Mouse (Mus musculus) limb, embryonic 13.5 days (tissue): ENCODE measurements around the gene Emd. TPM values are rescaled to one million over a fixed set of nuclear protein-coding genes. Genes with fewer than 3 reads are reported as not detected.

ENCODE experiments used
- ATAC-seq: fragments of 200-750 bp; cut with Nextera tagmentation; 2 replicates; pipeline ENCODE4 v1.8.0; 2017; ENCODE audit warnings: low read depth, moderate number of reproducible peaks, moderate TSS enrichment; ENCODE audit not compliant: low FRiP score
- H3K27ac ChIP-seq: fragments of 300-500 bp; sonication (generic); 2 replicates; pipeline ENCODE4 v1.5.1; 2015; ENCODE audit warnings: inconsistent platforms, mild to moderate bottlenecking, moderate library complexity
- H3K27me3 ChIP-seq: fragments of 300-500 bp; sonication (generic); 2 replicates; pipeline ENCODE4 v1.6.1; 2015; ENCODE audit warnings: mild to moderate bottlenecking, inconsistent platforms
- H3K36me3 ChIP-seq: fragments of 300-500 bp; sonication (generic); 2 replicates; pipeline ENCODE4 v1.6.1; 2015; ENCODE audit warnings: inconsistent platforms, mild to moderate bottlenecking, moderate library complexity
- H3K4me1 ChIP-seq: fragments of 300-500 bp; sonication (generic); 2 replicates; pipeline ENCODE4 v1.6.1; 2015; ENCODE audit warnings: inconsistent platforms
- H3K4me2 ChIP-seq: fragments of 300-500 bp; sonication (generic); replicated peaks from 2 replicates; pipeline ENCODE4 v1.6.1; 2015; ENCODE audit warnings: inconsistent platforms, mild to moderate bottlenecking, moderate library complexity
- H3K4me3 ChIP-seq: fragments of 300-500 bp; sonication (generic); 2 replicates; pipeline ENCODE4 v1.5.1; 2015; ENCODE audit warnings: moderate library complexity, mild to moderate bottlenecking, inconsistent platforms
- H3K9ac ChIP-seq: fragments of 300-500 bp; sonication (generic); 2 replicates; pipeline ENCODE4 v1.6.1; 2015; ENCODE audit warnings: mild to moderate bottlenecking, inconsistent platforms
- H3K9me3 ChIP-seq: fragments of 300-500 bp; sonication (generic); 2 replicates; pipeline ENCODE4 v1.6.1; 2016; ENCODE audit warnings: inconsistent platforms
- WGBS: fragments of 180-500 bp; shearing (Covaris S2); methylation state at CpG from one replicate; pipeline ENCODE4 v1.1.7; 2015; 5-methylcytosine and 5-hydroxymethylcytosine counted together
- polyA plus RNA-seq: library from polyadenylated mRNA; unstranded; fragments of >200 nt; fragmentation: Nextera tagmentation; extraction: Ambion mirVana; gene quantifications from 2 replicates; pipeline ENCODE4 v1.2.1, GENCODE M21; 2015

Gene Emd
- polyA plus RNA-seq, 1 experiment from 2014 or later = 27.8 TPM

GRCm38 (mm10) chrX:74246213-74246681, 8.2 kb upstream of the Emd start:
- ATAC-seq = peak; percentile 90
- Histone ChIP-seq H3K9ac (peak overlapping the region; percentile 81), H3K36me3 (peaks cover 19% of the 10 kb centered on the region), H3K4me3 (peak overlapping the region; percentile 60), H3K4me2 (peak overlapping the region; percentile 70), H3K9me3 (no peaks in the 10 kb centered on the region), H3K27ac (peak overlapping the region; percentile 89), H3K27me3 (no peaks in the 10 kb centered on the region), H3K4me1 (peaks cover 18% of the 10 kb centered on the region)
- 19% methylated on average over 32 of the region's 38 CpGs for WGBS

- H3K4me2 ChIP-seq = peak overlapping the region; percentile 61
- H3K27ac ChIP-seq = peak overlapping the region; percentile 87
- no peaks in the 10 kb centered on the region for H3K27me3 ChIP-seq
- H3K36me3 ChIP-seq = peaks cover 15% of the 10 kb centered on the region
- no peaks in the 10 kb centered on the region for H3K9me3 ChIP-seq
- peak; percentile 17; the same call in 1 of the 2 replicates for ATAC-seq
- peak overlapping the region; percentile 64 for H3K9ac ChIP-seq
- H3K4me1 ChIP-seq = peaks cover 18% of the 10 kb centered on the region
- H3K4me3 ChIP-seq = peak overlapping the region; percentile 60
- WGBS = 12% methylated on average over 14 of the region's 15 CpGs
Observed at GRCm38 (mm10) chrX:74246693-74247092, 7.8 kb upstream of the Emd start.

DNA sequence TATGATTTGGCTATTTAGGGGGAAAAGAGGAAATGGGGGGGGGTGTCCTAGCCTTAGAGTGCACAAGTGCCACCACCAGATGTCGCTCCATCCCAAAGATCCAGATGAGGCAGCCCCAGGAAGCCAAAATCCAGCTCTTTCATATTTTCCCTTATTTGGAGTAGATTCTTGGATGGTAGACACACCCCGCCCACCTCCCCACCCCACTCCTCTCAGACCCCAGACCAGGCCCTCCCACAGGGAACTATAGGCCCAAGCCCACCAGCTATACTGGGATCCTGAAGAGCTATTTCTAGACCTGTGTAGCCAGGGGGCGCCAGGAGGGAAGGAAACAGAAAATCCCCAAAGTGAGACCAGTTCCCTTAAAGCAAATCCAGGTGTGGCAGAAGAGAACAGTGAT, 5.8 kb upstream of the Emd start:
- H3K4me3 ChIP-seq = peak overlapping the region; percentile 43; the same call in 1 of the 2 replicates
- no peaks in the 10 kb centered on the region for H3K27me3 ChIP-seq
- H3K9me3 ChIP-seq = no peaks in the 10 kb centered on the region
- 10% methylated on average over 3 of the region's 3 CpGs for WGBS
- peak; percentile 48 for ATAC-seq
- H3K9ac ChIP-seq = no peak overlapping the region
- H3K4me1 ChIP-seq = peaks cover 8% of the 10 kb centered on the region
- peak overlapping the region; percentile 73 for H3K27ac ChIP-seq
- H3K36me3 ChIP-seq = no peaks in the 10 kb centered on the region
- H3K4me2 ChIP-seq = peak overlapping the region; percentile 64

GRCm38 (mm10) chrX:74249615-74250014, 4.9 kb upstream of the Emd start, which contains the start of gene Flna:
Flna (minus strand) TSS chrX:74249820.
- ATAC-seq = no peak
- H3K4me1 ChIP-seq = 0 out of 2 replicates have a peak, but pooled peaks cover 4% of the 10 kb centered on the region
- 17% methylated on average over 37 of the region's 38 CpGs for WGBS
- H3K9me3 ChIP-seq = no peaks in the 10 kb centered on the region
- H3K4me2 ChIP-seq = peak within 1 kb of the TSS; percentile 64
- H3K27me3 ChIP-seq = no peaks in the 10 kb centered on the region
- H3K4me3 ChIP-seq = peak within 1 kb of the TSS; percentile 43
- peak within 1 kb of the TSS; percentile 67 for H3K9ac ChIP-seq
- no peaks in the 10 kb centered on the region for H3K36me3 ChIP-seq
- H3K27ac ChIP-seq = peak within 1 kb of the TSS; percentile 73

DNA sequence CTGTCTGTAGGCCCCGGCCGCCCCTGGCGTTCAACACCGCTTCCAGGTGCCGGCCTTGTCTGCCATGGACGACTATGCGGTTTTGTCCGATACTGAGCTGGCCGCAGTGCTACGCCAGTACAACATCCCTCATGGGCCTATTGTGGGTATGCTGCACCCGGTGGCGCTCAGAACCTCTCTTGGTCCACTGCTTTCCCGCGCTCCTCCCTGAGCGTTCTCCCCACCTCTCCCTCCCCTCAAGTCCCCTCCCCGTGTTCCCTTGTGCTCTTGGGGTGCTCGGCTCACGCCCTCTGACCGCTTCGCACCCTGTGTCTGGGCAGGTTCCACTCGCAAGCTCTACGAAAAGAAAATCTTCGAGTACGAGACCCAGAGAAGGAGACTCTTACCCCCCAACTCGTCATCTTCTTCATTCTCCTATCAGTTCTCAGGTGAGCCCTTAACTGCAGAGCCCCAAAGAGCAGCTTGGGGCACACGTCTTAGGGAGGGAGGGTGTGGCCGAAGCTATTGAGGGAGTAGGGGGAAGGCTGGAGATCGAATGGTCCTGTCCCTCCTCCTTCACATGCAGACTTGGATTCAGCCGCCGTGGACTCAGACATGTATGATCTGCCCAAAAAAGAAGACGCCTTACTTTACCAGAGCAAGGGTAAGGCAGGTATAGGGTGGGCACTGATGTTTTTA, 540 bp downstream of the Emd start:
- H3K4me2 ChIP-seq = peak overlapping the region; percentile 73
- H3K9ac ChIP-seq = peak overlapping the region; percentile 81
- H3K4me3 ChIP-seq = peak overlapping the region; percentile 59
- H3K4me1 ChIP-seq = peaks cover 5% of the 10 kb centered on the region; the same call in 1 of the 2 replicates
- H3K9me3 ChIP-seq = no peaks in the 10 kb centered on the region
- peak; percentile 63 for ATAC-seq
- H3K27me3 ChIP-seq = no peaks in the 10 kb centered on the region
- WGBS = 15% methylated on average over 31 of the region's 31 CpGs
- H3K27ac ChIP-seq = peak overlapping the region; percentile 90
- H3K36me3 ChIP-seq = peaks cover 23% of the 10 kb centered on the region

- H3K4me2 ChIP-seq = no peak overlapping the region
- no peak for ATAC-seq
- peaks cover 23% of the 10 kb centered on the region for H3K36me3 ChIP-seq
- no peaks in the 10 kb centered on the region for H3K9me3 ChIP-seq
- 94% methylated on average over 3 of the region's 3 CpGs for WGBS
- H3K4me3 ChIP-seq = no peak overlapping the region
- no peak overlapping the region for H3K27ac ChIP-seq
- H3K27me3 ChIP-seq = no peaks in the 10 kb centered on the region
- H3K9ac ChIP-seq = no peak overlapping the region
- H3K4me1 ChIP-seq = peaks cover 5% of the 10 kb centered on the region; the same call in 1 of the 2 replicates
Observed at GRCm38 (mm10) chrX:74257746-74258145, 3.3 kb downstream of the Emd start.

GRCm38 (mm10) chrX:74269736-74270061, 15.2 kb downstream of the Emd start:
- Histone ChIP-seq H3K27ac (peak overlapping the region; percentile 96), H3K27me3 (no peaks in the 10 kb centered on the region), H3K4me2 (peak overlapping the region; percentile 59), H3K36me3 (peaks cover 8% of the 10 kb centered on the region; the same call in 1 of the 2 replicates), H3K9me3 (no peaks in the 10 kb centered on the region), H3K4me1 (no peaks in the 10 kb centered on the region), H3K9ac (peak overlapping the region; percentile 64), H3K4me3 (peak overlapping the region; percentile 60)
- 16% methylated on average over 3 of the region's 3 CpGs for WGBS
- peak; percentile 7; the same call in 1 of the 2 replicates for ATAC-seq

GRCm38 (mm10) chrX:74270062-74270901, 15.8 kb downstream of the Emd start, which contains the start of gene Rpl10:
Rpl10 (plus strand) TSS chrX:74270812.
- Histone ChIP-seq H3K27ac (peak within 1 kb of the TSS; percentile 96), H3K9ac (peak within 1 kb of the TSS; percentile 83), H3K4me1 (no peaks in the 10 kb centered on the region), H3K27me3 (no peaks in the 10 kb centered on the region), H3K9me3 (no peaks in the 10 kb centered on the region), H3K4me2 (peak within 1 kb of the TSS; percentile 64), H3K4me3 (peak within 1 kb of the TSS; percentile 60), H3K36me3 (peaks cover 8% of the 10 kb centered on the region; the same call in 1 of the 2 replicates)
- WGBS = 15% methylated on average over 42 of the region's 42 CpGs
- peak; percentile 95 for ATAC-seq

DNA sequence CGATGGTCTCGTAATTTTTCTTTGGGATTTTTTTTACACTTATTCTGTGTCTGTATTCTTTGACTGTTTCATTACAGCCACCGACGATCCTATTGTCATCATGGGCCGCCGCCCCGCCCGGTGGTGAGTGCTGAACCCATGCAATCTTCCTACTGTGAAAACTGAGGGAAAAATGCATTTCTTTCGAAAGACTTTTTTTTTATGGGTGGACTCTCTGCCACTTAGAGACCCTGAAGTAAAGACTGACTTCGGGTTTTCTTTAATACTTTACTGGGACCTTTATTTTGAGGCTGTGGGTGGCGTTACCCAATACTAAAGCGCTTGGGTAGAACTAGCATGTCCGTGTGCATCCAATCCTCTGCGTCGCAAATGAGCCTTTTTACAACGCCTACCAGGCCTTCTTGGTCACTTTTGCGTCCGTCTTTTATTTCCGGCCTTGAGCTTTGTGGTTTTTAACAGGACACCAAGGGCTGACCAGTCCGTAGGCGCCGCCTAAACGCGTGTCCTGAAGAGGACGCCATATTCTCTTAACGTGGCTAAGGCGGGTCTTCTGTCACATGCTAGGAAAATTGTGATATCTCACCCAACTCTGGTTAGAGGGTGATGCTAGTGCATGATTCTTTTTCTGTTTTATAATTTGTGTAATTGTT, 16.5 kb downstream of the Emd start:
- 16% methylated on average over 27 of the region's 27 CpGs for WGBS
- peak overlapping the region; percentile 83 for H3K9ac ChIP-seq
- peak overlapping the region; percentile 74 for H3K27ac ChIP-seq
- H3K9me3 ChIP-seq = no peaks in the 10 kb centered on the region
- peak overlapping the region; percentile 64 for H3K4me2 ChIP-seq
- no peaks in the 10 kb centered on the region for H3K4me1 ChIP-seq
- peak; percentile 1; the same call in 1 of the 2 replicates for ATAC-seq
- H3K4me3 ChIP-seq = peak overlapping the region; percentile 60
- H3K36me3 ChIP-seq = peaks cover 8% of the 10 kb centered on the region; the same call in 1 of the 2 replicates
- no peaks in the 10 kb centered on the region for H3K27me3 ChIP-seq

GRCm38 (mm10) chrX:74273422-74274322, 19.2 kb downstream of the Emd start:
- H3K27ac ChIP-seq = no peak overlapping the region

DNA sequence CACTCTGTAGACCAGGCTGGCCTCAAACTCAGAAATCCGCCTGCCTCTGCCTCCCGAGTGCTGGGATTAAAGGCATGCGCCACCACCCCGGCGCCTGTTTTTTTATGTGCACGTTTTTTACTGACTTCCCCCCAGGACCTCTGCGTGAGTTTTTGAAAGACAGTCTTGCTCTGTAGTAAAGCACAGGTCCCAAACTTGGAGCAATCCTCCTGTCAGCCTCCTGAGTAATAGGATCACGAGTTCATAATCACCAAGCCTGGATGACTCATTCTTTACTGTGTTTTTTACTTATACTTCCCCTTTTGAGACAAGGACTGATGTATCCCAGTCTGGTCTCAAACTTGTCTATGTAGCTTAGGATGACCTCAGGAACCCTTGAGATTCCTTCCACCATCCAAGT, 23.4 kb downstream of the Emd start:
- no peak for ATAC-seq
- Histone ChIP-seq H3K9ac (no peak overlapping the region), H3K4me2 (no peak overlapping the region), H3K27me3 (no peaks in the 10 kb centered on the region), H3K4me1 (peaks cover 6% of the 10 kb centered on the region; the same call in 1 of the 2 replicates), H3K36me3 (0 out of 2 replicates have a peak, but pooled peaks cover 4% of the 10 kb centered on the region), H3K9me3 (no peaks in the 10 kb centered on the region), H3K27ac (no peak overlapping the region), H3K4me3 (no peak overlapping the region)
- WGBS = 71% methylated on average over 8 of the region's 8 CpGs

More at GRCm38 (mm10) chrX:74273422-74274322, 19.2 kb downstream of the Emd start:
- peaks cover 8% of the 10 kb centered on the region; the same call in 1 of the 2 replicates for H3K36me3 ChIP-seq
- no peak overlapping the region for H3K9ac ChIP-seq
- ATAC-seq = no peak
- H3K9me3 ChIP-seq = no peaks in the 10 kb centered on the region
- 31% methylated on average over 10 of the region's 10 CpGs for WGBS
- H3K4me1 ChIP-seq = no peaks in the 10 kb centered on the region
- H3K27me3 ChIP-seq = no peaks in the 10 kb centered on the region
- H3K4me3 ChIP-seq = no peak overlapping the region
- no peak overlapping the region for H3K4me2 ChIP-seq
